Mouse (Mus musculus) testis, adult 2 months (tissue): Measurements from ENCODE around the gene Aldh1a1.

Source experiments
- CTCF ChIP-seq: fragments of 200-500 bp; IDR thresholded peaks from 2 replicates; pipeline ENCODE4 v1.5.1; 2012; ENCODE audit warnings: low read depth, mild to moderate bottlenecking, inconsistent platforms, low read length, moderate library complexity; ENCODE audit not compliant: control insufficient read depth, insufficient read depth, insufficient replicate concordance
- POLR2A ChIP-seq: fragments of 200-500 bp; IDR thresholded peaks from 2 replicates; pipeline ENCODE4 v1.6.1; 2012; ENCODE audit warnings: low read depth, mild to moderate bottlenecking, inconsistent platforms, low read length, moderate library complexity; ENCODE audit not compliant: control insufficient read depth

GRCm38 (mm10) chr19:20547025-20547424 is 54.5 kb downstream of the Aldh1a1 start:
- TF ChIP-seq POLR2A (no peak), CTCF (no peak)
